Mouse (Mus musculus) liver, embryonic 14.5 days (tissue): Measurements from ENCODE around the gene Mip.
"Not testable (repeated sequence)": the region's sequence is repeated elsewhere in the genome, so short reads cannot be mapped to it uniquely, and the experiment has no call there.

Source experiments
- CTCF ChIP-seq: IDR thresholded peaks from 2 replicates; pipeline ENCODE4 v1.5.1; 2016; ENCODE audit warnings: antibody characterized with exemption, low read depth, control low read depth
- EP300 ChIP-seq: IDR thresholded peaks from 2 replicates; pipeline ENCODE4 v1.6.1; 2016; ENCODE audit warnings: antibody characterized with exemption, low read depth

DNA sequence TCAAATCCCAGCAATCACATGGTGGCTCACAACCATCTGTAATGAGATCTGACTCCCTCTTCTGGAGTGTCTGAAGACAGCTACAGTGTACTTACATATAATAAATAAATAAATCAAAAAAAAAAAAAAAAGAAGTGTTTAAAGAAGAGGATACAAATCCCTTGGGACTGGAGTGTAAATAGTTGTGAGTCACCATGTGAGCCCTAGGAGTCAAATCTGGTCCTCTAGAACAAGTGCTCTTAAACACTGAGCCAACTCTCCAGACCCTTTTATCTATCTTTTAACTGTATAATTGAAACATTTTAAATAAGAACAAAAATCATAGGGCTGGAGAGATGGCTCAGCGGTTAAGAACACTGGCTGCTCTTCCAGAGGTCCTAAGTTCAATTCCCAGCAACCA, 49.7 kb downstream of the Mip start:
- TF ChIP-seq CTCF, EP300: not testable (repeated sequence)
